Mouse (Mus musculus) macrophage (primary cell): ENCODE data around the gene Trpc4ap. TPM values are rescaled to one million over a fixed set of nuclear protein-coding genes. Genes with fewer than 3 reads are reported as not detected.

Source experiments
- H3K27ac ChIP-seq: fragments of 350-480 bp; formaldehyde crosslinking; 2 replicates; pipeline ENCODE4 v1.9.0; 2021
- H3K36me3 ChIP-seq: fragments of 350-480 bp; formaldehyde crosslinking; 2 replicates; pipeline ENCODE4 v1.9.0; 2021; ENCODE audit errors: inconsistent target
- H3K4me3 ChIP-seq: fragments of 350-480 bp; formaldehyde crosslinking; 2 replicates; pipeline ENCODE4 v1.9.0; 2021; ENCODE audit errors: inconsistent target
- H3K79me2 ChIP-seq: fragments of 350-480 bp; formaldehyde crosslinking; 2 replicates; pipeline ENCODE4 v1.9.0; 2021; ENCODE audit errors: inconsistent target
- WGBS: methylation state at CpG from one replicate; pipeline ENCODE4 v1.1.7; 2026; ENCODE audit warnings: inconsistent platforms; ENCODE audit not compliant: missing documents; 5-methylcytosine and 5-hydroxymethylcytosine counted together
- polyA plus RNA-seq: library from polyadenylated mRNA; stranded (reverse); fragments of 250-400 nt; gene quantifications from 3 replicates; pipeline ENCODE4 v1.2.4, GENCODE M21; 2018; ENCODE audit warnings: inconsistent platforms

The Trpc4ap gene
- polyA plus RNA-seq, 1 experiment from 2014 or later, result 95.0 TPM

- no peaks in the 10 kb centered on the region for H3K79me2 ChIP-seq
- H3K4me3 ChIP-seq, result no peak overlapping the region
- H3K27ac ChIP-seq, result no peak overlapping the region
- WGBS, result 84% methylated on average over 6 of the region's 6 CpGs
- no peaks in the 10 kb centered on the region for H3K36me3 ChIP-seq
Measured at GRCm38 (mm10) chr2:155595516-155595915, 96.7 kb downstream of the Trpc4ap start.

DNA sequence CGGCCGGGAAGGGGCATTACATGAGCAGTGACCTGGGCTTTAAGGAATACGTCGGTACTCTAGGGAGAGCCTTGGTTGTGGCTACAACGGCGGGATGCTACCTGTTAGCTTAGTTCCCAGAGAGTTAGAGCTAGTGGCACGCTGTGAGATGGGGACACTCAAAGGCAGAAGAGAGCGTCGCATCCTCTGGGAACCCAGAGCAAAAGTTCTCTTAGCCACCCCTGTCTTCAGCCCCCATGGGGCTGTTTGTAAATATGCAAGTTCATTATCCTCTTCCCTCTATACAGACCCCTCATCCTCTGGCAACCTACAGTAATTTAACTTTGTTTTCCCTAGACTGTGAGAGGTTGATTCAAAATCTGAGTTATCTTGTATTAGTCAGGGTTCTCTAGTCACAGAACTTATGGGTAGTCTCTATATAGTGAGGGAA, 99.3 kb downstream of the Trpc4ap start:
- WGBS, result 2% methylated on average over 9 of the region's 9 CpGs
- Histone ChIP-seq H3K36me3 (no peaks in the 10 kb centered on the region), H3K79me2 (no peaks in the 10 kb centered on the region), H3K27ac (0 out of 2 replicates have a peak overlapping the region, but pooled peaks have one; percentile 24), H3K4me3 (peak overlapping the region; percentile 80)

DNA sequence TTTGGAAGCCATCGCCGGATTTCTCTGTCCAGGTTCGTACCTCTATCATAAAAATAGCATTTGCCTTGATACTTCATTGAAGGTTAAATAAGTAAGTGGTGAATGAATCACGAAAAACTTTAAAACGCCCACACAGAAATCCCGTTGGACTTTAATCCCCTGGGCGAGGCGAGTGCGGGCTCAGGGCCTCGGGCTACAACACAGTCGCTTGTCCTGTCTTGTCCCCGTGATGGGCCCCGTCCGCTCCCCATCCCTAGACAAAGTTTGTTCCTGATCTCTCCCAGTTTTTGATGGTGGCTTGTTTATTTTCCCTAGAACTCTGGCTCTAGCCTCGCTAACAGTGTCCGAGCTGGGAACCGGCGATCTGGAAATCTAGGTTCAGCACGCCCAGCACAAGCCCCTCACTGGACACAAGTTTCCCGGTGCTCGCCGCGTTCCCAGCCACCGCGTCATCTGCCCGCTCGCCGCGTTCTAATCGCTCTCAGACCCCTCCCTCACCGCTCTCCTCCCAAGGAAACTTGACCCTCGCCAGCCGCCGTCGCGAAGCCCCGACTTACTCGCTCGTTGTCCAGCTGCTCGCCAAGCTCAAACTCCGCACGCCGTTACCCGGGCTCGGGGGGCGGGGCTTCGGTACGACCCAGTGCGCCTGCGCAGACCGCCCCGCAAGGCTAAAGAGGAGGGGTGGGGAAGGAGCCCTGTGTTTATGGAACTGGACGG, 99.9 kb downstream of the Trpc4ap start, which contains the start of gene Gss:
Gss (minus strand) TSS at position 674 of the 717 bp plus-strand sequence.
- H3K79me2 ChIP-seq, result no peaks in the 10 kb centered on the region
- no peaks in the 10 kb centered on the region for H3K36me3 ChIP-seq
- WGBS, result under 1% methylated on average over 53 of the region's 53 CpGs
- H3K4me3 ChIP-seq, result peak within 1 kb of the TSS; percentile 80
- H3K27ac ChIP-seq, result peak within 1 kb of the TSS; percentile 55

DNA sequence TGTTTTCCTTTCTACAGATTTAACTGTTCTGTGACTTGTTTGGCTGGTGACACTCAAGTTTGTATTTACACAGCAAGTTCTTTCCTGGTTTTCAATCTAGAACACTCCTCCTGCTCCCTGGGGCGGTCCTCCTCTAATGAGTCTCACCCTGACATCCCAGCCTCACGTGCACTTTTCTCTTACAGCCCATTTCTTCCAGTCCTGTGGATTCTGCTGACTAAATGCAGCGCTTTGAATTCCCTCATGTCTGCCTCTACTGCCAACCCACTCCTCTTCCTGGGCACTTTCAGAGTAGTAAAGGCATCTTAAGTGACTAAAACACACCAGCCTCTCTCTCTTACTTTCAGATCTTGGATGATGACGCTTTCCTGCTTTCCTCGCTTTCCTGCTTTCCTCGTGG, 100.5 kb downstream of the Trpc4ap start:
- H3K36me3 ChIP-seq, result no peaks in the 10 kb centered on the region
- H3K79me2 ChIP-seq, result no peaks in the 10 kb centered on the region
- peak overlapping the region; percentile 80 for H3K4me3 ChIP-seq
- 13% methylated on average over 6 of the region's 6 CpGs for WGBS
- H3K27ac ChIP-seq, result peak overlapping the region; percentile 55

DNA sequence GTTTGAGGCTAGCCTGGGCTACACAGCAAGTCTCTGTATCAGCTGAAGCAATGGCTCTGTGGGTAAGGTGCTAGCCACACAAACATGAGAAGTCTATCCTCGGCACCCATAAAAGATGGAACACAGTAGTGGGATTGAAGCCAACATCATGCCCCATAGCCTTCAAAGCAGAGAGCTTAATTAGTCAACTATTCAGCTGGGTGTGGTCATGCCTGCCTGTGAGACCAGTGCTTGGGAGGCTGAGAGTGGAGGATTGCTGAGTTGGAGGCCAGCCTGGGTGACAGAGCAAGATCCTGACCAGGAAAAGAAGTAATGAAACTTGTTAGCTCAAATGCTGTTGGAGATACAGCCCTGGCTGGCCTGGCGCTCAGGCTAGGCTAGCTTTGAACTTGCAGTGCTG, 101.3 kb downstream of the Trpc4ap start:
- Histone ChIP-seq H3K79me2 (no peaks in the 10 kb centered on the region), H3K4me3 (no peak overlapping the region), H3K27ac (no peak overlapping the region), H3K36me3 (no peaks in the 10 kb centered on the region)
- WGBS, result 97% methylated on average over 2 of the region's 2 CpGs

DNA sequence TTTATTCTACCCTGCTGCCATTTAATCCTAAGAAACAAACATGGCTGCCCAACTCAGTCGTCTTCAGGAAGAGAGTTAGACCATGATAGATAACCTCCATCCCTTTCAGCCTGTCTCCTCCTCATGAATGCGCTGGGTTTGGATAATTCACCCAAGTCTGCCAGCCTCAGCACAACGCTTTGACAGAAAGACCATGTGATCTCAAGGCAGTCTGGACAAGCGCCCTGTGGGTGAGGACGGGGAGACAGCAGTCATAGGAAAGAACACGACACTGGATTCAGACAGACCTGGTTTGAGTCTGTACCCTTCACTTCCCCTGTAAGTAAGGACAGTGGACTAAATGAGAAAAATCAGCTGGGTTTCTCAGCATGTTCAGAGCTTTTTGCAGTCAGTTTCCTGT, 102.7 kb downstream of the Trpc4ap start:
- 92% methylated on average over 6 of the region's 6 CpGs for WGBS
- Histone ChIP-seq H3K79me2 (no peaks in the 10 kb centered on the region), H3K27ac (no peak overlapping the region), H3K4me3 (no peak overlapping the region), H3K36me3 (no peaks in the 10 kb centered on the region)

DNA sequence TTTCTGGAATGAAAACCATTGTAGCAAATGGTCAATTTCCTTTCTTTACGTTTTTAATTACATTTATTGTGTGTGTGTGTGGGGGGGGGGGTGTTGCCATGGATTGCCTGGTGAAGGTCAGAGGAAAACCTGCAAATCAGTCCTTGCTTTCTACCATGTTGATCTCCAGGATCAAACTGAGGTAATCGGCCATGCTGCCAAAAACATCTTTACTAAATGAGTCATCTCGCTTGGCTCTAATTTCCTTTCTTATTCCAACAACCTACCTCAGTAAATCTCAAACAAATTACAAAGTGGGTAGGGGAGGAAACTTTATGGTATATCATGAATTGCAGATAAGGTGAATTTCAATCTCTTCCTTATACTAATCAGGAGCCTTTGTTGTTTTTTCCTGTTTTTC, 104.0 kb downstream of the Trpc4ap start:
- WGBS, result 100% methylated on average over 3 of the region's 3 CpGs
- Histone ChIP-seq H3K79me2 (no peaks in the 10 kb centered on the region), H3K4me3 (no peak overlapping the region), H3K36me3 (no peaks in the 10 kb centered on the region), H3K27ac (no peak overlapping the region)

DNA sequence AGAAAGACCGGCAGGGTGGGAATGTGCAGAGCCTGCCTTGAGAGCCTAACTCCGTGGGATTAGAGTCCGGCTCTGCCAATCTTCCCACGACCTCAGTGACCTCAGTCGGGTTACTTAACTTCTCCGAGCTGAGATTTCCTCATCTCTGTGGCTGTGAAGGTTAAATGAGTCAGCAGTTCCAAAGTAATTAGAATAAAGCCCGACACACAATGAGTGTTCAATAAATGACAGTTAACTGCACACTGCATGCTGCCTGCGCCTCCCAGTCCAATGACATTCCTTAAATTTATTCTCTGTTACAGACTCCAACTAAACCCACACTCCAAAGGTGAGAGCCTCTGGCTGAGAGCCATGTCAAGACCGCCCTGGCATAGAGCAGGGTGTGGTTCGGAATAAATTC, 106.7 kb downstream of the Trpc4ap start:
- Histone ChIP-seq H3K79me2 (no peaks in the 10 kb centered on the region), H3K27ac (no peak overlapping the region), H3K4me3 (no peak overlapping the region), H3K36me3 (no peaks in the 10 kb centered on the region)
- WGBS, result 37% methylated on average over 10 of the region's 10 CpGs

DNA sequence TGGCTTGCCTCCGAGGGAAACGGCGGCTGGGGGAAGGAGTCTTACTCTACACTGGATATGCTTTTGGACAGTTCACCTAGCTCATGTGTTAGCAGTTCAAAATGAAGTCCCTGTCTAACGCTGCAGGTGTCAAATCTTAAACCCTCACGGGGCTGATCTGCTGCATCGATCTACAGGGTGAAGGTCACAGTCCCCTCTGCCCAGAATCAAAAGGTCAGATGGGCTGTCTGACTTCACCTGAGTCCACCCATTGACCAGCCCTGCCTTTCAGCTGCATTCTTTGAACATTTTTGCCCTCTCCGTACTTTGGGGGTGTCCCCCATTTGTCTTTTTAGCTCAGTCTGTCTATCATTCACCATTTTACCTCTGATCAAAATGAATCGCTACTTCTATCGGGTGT, 107.1 kb downstream of the Trpc4ap start:
- Histone ChIP-seq H3K36me3 (no peaks in the 10 kb centered on the region), H3K79me2 (no peaks in the 10 kb centered on the region), H3K4me3 (no peak overlapping the region), H3K27ac (no peak overlapping the region)
- 76% methylated on average over 9 of the region's 9 CpGs for WGBS

Other genes with a start within 250 kb of the Trpc4ap start
- 24.8 to 43.9 TPM (median 29.8 TPM) in 3 replicates for gene Ncoa6, start 218.5 kb downstream of the Trpc4ap start, polyA plus RNA-seq
- gene Acss2, start 174.4 kb downstream of the Trpc4ap start, polyA plus RNA-seq, result 2.5 to 12.9 TPM (median 4.1 TPM) in 3 replicates
- gene Ggt7, start 174.1 kb downstream of the Trpc4ap start, polyA plus RNA-seq, result not detected in 3 replicates
- gene Gss, start 99.6 kb downstream of the Trpc4ap start, polyA plus RNA-seq, result 13.3 to 14.6 TPM (median 14.0 TPM) in 3 replicates
- gene Myh7b, start 81.2 kb downstream of the Trpc4ap start, polyA plus RNA-seq, result not detected in 3 replicates
- 36.4 to 53.2 TPM (median 42.4 TPM) in 3 replicates for gene Edem2, start 37.1 kb upstream of the Trpc4ap start, polyA plus RNA-seq
- gene Gm17581, start 43.5 kb upstream of the Trpc4ap start, polyA plus RNA-seq, result not detected in 3 replicates
- 2.1 to 2.6 TPM (median 2.5 TPM) in 3 replicates for gene Procr, start 58.7 kb upstream of the Trpc4ap start, polyA plus RNA-seq
- gene Mmp24, start 83.0 kb upstream of the Trpc4ap start, polyA plus RNA-seq, result 0.04 TPM in 1 of 3 replicates, not detected in the others
- 37.9 to 45.5 TPM (median 39.4 TPM) in 3 replicates for gene BC029722, start 127.0 kb upstream of the Trpc4ap start, polyA plus RNA-seq
- 20.9 to 79.0 TPM (median 44.6 TPM) in 3 replicates for gene Eif6, start 134.5 kb upstream of the Trpc4ap start, polyA plus RNA-seq
- not detected in 3 replicates for gene Fam83c, start 142.5 kb upstream of the Trpc4ap start, polyA plus RNA-seq
- 27.3 to 47.7 TPM (median 28.7 TPM) in 3 replicates for gene Uqcc1, start 237.9 kb upstream of the Trpc4ap start, polyA plus RNA-seq
- gene Gm15557, start 248.3 kb upstream of the Trpc4ap start, polyA plus RNA-seq, result not detected in 3 replicates